Mouse (Mus musculus) lung, adult 2 months (tissue): ENCODE measurements at regions not wholly inside any gene's neighbourhood (a gene's known extent, or its start where the extent isn't known, plus 50 kb on each side); places are given as distances from the start of the nearest gene placed in this dataset.

ENCODE experiments used
- CTCF ChIP-seq: fragments of 200-500 bp; IDR thresholded peaks from 2 replicates; pipeline ENCODE4 v1.5.1; 2011; ENCODE audit warnings: mild to moderate bottlenecking, low read length, control low read depth; ENCODE audit not compliant: insufficient read depth
- POLR2A ChIP-seq: fragments of 200-500 bp; IDR thresholded peaks from 2 replicates; pipeline ENCODE4 v1.6.1; 2011; ENCODE audit warnings: low read depth, mild to moderate bottlenecking, control low read depth, low read length, borderline replicate concordance; ENCODE audit errors: extremely low read depth

DNA sequence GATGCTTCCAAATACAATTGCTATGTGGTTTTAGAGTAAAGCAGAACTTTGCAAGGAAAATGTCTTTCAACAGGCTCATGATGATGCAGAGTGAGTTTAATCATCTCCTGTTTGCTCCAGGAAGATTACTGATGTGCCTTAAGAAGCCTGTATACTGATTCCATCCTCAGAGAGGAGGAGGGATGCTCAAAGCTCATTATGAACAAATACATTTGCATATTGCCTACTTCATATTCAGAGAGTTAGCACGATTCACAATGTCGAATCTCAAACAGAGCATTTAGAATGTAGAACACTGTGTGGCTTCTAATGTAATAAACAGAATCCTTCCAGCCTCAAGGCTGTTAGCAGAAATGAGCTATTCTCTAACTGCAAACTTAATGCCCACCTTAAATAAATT lies 1451.1 kb upstream of the Gm7489 start:
- TF ChIP-seq POLR2A (no peak), CTCF (no peak)
